Mouse (Mus musculus): ENCODE measurements around the gene Pnmal2.

The Pnmal2 gene

DNA sequence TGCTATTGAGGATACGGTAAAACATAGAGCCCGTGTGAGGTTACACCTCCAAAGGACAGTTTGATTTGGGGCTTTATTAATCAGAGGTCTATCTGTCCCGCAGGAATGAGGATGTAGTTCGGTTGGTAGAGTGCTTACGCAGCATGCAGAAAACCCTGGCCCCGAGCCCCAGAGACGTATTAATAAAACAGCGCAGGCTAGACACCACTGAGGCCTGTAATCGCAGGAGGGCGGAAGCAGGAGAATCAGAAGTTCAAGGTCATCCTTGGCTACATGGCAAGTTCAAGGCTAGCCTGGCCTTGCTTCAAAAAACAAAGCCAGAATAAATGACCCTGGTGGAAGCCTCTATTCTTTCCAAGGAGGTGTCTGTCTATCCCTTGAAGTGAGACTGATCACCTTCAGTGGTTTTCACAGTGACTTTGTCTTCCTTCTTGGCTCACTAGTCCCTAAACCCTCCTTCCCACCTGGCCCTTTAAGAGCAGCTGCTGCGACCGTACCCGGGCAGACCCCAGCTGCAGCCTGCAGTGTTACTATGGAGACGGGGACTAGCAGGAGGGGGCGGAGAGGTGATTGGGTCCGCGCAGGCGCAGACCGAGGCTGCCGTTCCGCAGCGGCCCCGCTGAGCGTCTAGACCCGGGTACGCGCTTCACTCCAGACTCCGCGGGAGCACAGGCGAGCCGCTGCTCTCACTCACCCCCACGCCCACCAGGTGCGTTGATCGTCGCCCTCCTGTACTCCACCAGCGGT, at the start of gene Pnmal2:
TSS of gene Pnmal2 (plus strand) at position 622 of the 747 bp plus-strand sequence.
- peak; percentile 97 for DNase-seq (ENCODE audit: low spot score)

DNA sequence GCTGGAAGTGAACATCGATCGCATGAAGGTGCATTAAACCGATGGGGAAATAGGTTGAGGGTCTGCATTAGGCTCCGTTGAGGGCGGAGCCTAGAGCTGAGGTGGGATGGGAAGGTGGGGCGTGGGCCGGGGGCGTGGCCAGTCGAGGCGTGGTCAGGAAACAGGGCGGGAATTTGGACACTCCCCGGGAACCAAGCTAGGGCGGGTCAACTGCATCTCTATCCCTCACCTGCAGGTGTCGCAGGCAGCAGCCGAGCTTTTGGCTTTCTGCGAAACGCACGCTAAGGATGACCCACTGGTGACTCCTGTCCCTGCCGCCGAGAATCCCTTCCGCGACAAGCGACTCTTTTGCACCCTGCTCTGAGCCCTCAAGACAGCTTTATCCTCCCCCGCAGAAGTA, 49.5 kb upstream of the Pnmal2 start:
- DNase-seq (ENCODE audit: low spot score): peak; percentile 92

DNA sequence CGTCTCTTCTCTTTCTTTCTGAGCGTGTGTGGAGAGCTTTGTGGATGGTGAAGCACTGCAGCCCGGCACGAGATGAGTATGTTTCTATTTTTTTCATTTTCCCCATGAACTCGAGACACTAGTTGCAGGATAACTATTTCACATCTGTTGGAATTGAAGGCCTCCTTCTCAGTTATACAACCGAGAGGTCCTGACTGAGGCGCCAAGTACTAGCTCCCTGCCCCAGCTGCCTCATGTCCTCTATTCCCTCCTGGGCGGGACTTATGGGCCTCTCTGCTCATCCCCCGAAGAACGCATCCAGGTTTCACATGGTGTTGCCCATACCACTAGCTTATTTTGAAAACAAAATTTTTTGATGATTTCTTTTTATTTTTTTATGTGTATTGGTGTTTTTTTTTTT, 49.0 kb upstream of the Pnmal2 start:
- no peak for DNase-seq (ENCODE audit: low spot score)

DNA sequence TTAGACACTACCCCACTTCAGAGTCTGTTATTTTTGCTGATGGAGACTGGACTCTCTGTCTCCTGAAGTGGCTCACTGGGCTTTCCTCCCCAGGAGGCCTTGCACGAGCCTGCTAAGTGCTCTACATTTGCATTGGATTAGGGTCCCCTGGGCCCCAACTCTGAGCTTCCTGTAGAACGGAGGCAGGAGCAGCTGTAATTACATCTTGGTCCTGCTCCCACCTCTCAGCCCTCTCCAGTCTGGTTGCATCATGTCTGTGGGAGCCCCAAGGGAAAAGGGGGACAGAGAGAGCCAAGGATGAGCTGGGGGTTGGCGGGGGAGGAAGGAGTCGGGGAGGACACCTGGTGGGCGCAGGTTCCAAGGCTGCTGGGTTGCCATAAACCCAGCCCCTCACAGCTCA, 44.0 kb upstream of the Pnmal2 start:
- peak; percentile 49 for DNase-seq (ENCODE audit: low spot score)

DNA sequence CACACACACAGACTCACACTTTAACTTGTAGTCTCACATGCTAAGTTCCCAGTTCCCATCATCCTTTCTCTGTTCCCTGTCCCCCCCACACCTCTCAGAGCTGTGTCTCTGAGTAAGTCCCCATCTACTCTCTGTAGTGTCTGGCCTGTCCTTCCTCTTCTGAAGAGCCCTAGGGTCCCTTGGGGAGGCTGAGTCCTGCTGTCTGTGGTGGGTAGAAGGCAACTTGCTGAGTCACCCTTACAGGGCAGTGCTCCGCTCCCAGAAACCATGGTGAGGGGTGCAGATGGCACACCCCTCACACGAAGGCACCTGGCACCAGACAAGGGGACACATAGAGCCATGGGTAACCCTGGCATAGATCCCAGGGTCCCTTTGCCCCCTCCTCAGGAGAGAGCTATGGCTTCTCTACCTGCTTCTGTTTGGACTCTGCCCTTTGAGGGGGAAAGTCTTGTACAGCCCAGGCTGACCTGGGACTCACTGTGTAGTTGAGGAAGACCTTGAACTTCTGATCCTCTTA, 41.0 kb upstream of the Pnmal2 start:
- DNase-seq (ENCODE audit: low spot score): no peak

DNA sequence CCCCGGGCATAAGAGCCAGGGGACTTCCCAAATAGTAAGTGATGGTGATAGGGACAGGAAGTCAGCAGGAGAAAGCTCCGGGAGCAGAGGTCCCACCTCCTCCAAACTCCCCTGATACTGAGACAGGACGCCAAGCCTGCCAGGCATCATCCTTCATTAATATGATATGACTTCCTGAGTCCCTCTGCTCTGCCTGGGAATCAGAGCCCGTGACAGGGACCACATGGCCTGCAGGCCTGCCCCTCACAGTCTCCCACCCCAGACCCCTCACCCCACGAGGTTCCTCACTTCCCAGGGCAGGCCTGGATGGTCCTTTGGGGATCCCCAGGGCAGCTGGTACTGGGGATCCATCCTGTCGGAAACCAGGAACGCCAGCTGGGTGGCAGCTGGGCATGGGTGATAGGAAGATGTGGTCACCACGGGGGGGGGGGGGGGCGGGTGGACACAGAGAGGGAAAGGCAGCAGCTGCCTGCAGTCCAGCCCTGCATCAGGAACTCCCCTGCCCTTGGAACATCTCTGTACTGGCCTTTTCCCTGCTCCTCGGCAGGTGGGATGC, 40.3 kb upstream of the Pnmal2 start:
- DNase-seq (ENCODE audit: low spot score): no peak

DNA sequence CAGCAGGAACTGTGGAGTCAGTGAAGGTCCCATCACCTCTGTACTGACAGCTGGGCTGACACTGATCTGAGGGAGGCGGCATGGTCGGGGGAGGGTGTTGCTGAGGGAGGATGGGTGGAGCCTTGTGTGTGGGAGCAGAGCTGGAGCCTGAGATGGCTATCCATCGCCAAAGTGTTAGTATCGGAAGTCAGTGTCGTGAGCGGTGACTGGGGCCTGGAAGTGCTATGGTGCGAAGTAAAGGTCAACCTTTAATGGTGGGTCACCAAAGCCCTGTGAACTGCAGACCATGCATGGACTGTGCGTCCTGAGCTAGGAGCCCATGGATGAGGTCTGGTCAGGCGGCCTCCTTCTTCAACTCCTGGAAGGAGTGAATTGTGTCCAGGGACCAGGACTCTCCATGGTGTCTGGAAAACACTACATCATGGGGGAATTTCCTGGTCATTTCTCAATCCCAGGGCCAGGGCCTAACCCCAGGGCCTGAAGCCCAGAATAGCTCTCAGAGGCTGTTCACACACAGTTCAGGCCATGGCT, 38.9 kb upstream of the Pnmal2 start:
- no peak for DNase-seq (ENCODE audit: low spot score)

DNA sequence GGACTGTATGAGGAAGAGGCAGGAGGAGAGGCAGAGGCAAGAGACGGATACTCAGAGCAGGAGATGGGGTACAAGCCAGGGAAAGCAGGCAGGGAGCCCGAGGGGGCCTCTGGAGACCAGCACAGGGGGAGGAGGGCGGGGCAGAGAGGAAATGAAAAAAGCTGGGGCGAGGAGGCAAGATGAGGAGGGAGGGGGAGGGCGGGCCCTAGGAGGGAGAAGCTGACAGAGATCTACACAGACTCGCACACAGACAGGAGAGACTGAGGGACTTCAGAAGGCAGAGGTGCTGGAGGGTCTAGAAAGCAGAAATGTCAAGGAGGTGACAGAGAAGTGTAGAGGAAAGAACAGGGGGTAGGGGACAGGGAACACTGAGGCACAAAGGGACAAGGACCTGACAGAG, 38.2 kb upstream of the Pnmal2 start, which contains the start of gene Ptgir:
TSS of gene Ptgir (plus strand) at position 210 of the 400 bp plus-strand sequence.
- DNase-seq (ENCODE audit: low spot score): no peak

GRCm38 (mm10) chr7:16906889-16907559, 37.5 kb upstream of the Pnmal2 start:
- no peak for DNase-seq (ENCODE audit: low spot score)

GRCm38 (mm10) chr7:16907842-16908241, 36.6 kb upstream of the Pnmal2 start:
- DNase-seq (ENCODE audit: low spot score): no peak

GRCm38 (mm10) chr7:16908367-16908766, 36.1 kb upstream of the Pnmal2 start:
- no peak for DNase-seq (ENCODE audit: low spot score)

DNA sequence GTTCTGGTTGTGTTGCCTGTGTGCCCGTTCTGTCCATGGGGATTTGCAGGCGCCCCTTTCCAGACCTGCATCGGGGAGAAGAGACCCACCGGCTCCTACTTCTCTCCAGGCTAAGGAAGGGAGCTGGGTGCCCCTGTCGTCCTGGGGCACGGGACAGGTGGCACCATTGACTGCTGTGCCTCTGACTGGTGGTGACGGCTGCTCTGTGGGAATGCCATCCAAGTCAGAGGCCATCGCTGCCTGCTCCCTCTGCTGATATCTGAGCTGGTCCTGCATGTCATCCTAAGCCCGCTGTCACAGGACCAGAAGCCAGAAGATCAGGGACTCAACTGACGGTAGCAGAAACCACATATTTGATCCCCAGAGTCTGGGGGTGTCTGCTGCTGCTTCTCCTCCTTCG, 35.6 kb upstream of the Pnmal2 start:
- no peak for DNase-seq (ENCODE audit: low spot score)

GRCm38 (mm10) chr7:16909909-16910308, 34.6 kb upstream of the Pnmal2 start:
- DNase-seq (ENCODE audit: low spot score): no peak

DNA sequence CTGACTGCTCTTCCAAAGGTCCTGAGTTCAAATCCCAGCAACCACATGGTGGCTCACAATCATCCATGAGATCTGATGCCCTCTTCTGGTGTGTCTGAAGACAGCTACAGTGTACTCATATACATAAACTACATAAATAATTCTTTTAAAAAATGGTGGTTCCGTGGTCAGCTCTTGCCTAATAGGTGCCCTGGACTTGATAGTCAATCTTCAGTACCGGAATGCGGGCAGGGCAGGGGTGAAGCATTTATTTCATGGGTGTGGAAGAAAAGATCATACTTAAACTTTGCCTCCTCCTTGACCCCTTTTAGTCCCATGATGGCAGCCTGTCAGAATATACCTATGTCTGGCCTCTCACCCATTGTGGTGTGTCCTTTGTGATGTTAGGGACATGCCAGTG, 32.6 kb upstream of the Pnmal2 start:
- DNase-seq (ENCODE audit: low spot score): no peak

- DNase-seq (ENCODE audit: low spot score): no peak
These were observed 32.1 kb upstream of the Pnmal2 start for GRCm38 (mm10) chr7:16912360-16912759.

DNA sequence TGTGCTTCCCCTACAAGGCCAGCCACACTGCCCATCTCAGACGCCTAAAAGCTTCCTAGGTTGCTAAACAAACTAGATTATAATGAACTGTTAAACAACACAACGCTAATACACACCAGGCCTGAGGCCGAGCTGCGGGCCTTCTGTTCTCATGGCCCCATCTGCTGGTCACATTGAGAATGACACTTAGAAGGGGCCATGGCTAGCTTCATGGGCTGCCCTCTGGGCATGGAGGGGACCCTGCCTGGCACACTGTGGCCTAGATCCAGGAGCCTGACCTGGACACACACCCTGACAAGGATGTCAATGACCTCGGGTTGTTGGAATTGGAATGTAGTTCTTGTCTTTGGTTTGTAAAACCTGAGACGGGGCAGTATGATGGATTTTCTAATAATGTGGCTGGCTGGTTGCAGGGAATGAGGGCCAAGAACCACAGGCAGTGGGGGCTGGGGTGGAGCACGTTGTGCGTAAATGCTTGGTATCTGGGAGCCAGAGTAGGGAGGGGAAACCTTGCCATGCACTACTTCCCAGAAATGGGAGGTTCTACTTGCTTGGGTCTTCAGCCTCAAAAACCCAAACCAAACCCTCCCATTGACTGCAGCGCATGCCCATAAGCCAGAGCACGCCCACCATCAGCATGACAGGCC, 30.6 kb upstream of the Pnmal2 start:
- peak; percentile 88 for DNase-seq (ENCODE audit: low spot score)

- DNase-seq (ENCODE audit: low spot score): no peak
These were observed 29.8 kb upstream of the Pnmal2 start for GRCm38 (mm10) chr7:16914453-16915343.

GRCm38 (mm10) chr7:16915461-16916340, 28.8 kb upstream of the Pnmal2 start:
- no peak for DNase-seq (ENCODE audit: low spot score)

DNA sequence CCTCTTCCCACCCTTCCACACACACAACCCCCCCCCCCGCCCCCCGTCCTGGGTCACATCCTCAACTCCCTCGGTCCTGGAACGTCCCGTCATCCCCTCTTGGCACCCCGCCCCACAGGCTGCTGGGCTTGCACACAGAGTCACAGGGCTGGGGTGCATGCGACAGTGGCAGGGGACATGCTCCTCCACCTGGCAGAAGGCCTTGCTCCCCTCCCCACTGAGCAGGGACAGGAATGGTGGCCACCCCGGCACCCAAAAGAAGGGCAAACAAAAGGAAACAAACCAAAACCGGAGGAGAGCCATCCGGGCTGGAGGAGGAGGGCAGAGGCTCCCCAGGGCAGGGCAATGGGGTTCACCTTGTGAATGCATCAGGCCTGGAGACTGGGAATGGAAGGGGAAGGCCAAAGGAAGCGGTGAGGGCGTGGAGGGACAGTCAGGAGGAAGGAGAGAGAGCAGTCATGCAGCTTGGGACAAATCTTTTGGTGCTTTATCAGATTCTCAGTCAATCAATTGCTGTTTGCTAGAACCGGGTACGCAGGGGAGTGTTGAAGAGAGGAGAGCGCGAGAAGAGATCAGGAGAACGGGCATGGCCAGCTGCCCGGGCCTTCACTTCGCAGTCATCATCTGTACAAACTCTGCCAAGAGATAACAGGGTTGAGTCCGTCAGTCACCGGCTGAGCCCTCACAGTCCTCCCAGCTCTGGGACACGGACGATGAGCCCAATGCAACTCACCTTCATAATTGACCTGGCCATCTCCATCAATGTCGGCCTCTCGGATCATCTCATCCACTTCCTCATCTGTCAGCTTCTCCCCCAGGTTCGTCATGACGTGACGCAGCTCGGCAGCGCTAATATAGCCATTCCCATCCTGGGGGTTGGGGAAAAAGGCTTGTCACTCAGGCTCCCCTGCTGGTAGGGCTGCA, 27.9 kb upstream of the Pnmal2 start:
- no peak for DNase-seq (ENCODE audit: low spot score)
